Mouse (Mus musculus): ENCODE results near the gene Hoxb5.

Hoxb5 gene

GRCm38 (mm10) chr11:96302381-96303150 lies 570 bp upstream of the Hoxb5 start:
- DNase-seq (ENCODE audit: low spot score), result no peak

- DNase-seq (ENCODE audit: low spot score), result no peak
Observed at GRCm38 (mm10) chr11:96304381-96305195, 1.5 kb downstream of the Hoxb5 start.

GRCm38 (mm10) chr11:96305505-96306182 lies 2.5 kb downstream of the Hoxb5 start:
- no peak for DNase-seq (ENCODE audit: low spot score)

- DNase-seq (ENCODE audit: low spot score), result no peak
Observed at GRCm38 (mm10) chr11:96306183-96306907, 3.2 kb downstream of the Hoxb5 start.

- no peak for DNase-seq (ENCODE audit: low spot score)
Observed at GRCm38 (mm10) chr11:96306908-96307269, 3.8 kb downstream of the Hoxb5 start.

- DNase-seq (ENCODE audit: low spot score), result no peak
Observed at GRCm38 (mm10) chr11:96308763-96309162, 5.6 kb downstream of the Hoxb5 start.

GRCm38 (mm10) chr11:96309288-96309687 lies 6.2 kb downstream of the Hoxb5 start:
- no peak for DNase-seq (ENCODE audit: low spot score)

- DNase-seq (ENCODE audit: low spot score), result no peak
Observed at GRCm38 (mm10) chr11:96310183-96310938, 7.2 kb downstream of the Hoxb5 start.

GRCm38 (mm10) chr11:96311097-96311496 lies 8.0 kb downstream of the Hoxb5 start:
- no peak for DNase-seq (ENCODE audit: low spot score)

- DNase-seq (ENCODE audit: low spot score), result no peak
Observed at GRCm38 (mm10) chr11:96311520-96312417, 8.6 kb downstream of the Hoxb5 start.

- DNase-seq (ENCODE audit: low spot score), result no peak
Observed at GRCm38 (mm10) chr11:96313134-96313533, 10.0 kb downstream of the Hoxb5 start.

GRCm38 (mm10) chr11:96313806-96314428 lies 10.8 kb downstream of the Hoxb5 start:
- no peak for DNase-seq (ENCODE audit: low spot score)

GRCm38 (mm10) chr11:96314671-96315343 lies 11.7 kb downstream of the Hoxb5 start:
- DNase-seq (ENCODE audit: low spot score), result no peak

GRCm38 (mm10) chr11:96315344-96315681 lies 12.2 kb downstream of the Hoxb5 start:
- DNase-seq (ENCODE audit: low spot score), result no peak

GRCm38 (mm10) chr11:96316696-96317607 lies 13.8 kb downstream of the Hoxb5 start:
- DNase-seq (ENCODE audit: low spot score), result no peak

GRCm38 (mm10) chr11:96317608-96318367 lies 14.7 kb downstream of the Hoxb5 start, which contains the start of gene Hoxb4:
TSS of gene Hoxb4 (plus strand) at chr11:96318267.
- no peak for DNase-seq (ENCODE audit: low spot score)

GRCm38 (mm10) chr11:96318368-96319070 lies 15.4 kb downstream of the Hoxb5 start:
- DNase-seq (ENCODE audit: low spot score), result peak; percentile 60
